Mouse (Mus musculus) liver, postnatal 0 days (tissue): Measurements from ENCODE around the gene Tcf7l2.

Source experiments
- CTCF ChIP-seq: sonication (generic); IDR thresholded peaks from 2 replicates; pipeline ENCODE4 v1.5.1; 2016; ENCODE audit warnings: antibody characterized with exemption, low read depth
- EP300 ChIP-seq: IDR thresholded peaks from 2 replicates; pipeline ENCODE4 v1.6.1; 2016; ENCODE audit warnings: antibody characterized with exemption, low read depth, mild to moderate bottlenecking

DNA sequence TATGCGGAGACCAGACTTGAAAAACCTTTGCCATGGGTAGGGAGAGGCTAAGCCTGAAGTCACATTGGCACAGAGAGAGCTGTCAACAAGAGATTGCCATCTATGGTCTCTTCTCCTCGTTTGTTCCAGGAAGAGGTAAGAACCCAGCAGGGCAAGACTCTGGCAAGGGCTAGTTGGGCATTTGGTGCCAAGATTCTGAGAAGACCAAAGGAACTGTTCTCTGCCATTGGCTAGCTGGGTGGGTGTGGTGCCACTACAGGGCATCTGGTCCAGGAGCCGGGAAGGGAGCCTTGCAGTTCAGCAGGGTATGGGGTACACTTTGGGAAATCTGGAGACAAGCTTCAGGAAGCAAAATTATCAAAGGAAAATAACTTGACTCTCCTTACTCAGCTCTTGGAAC is 213.5 kb downstream of the Tcf7l2 start:
- no peak for TF ChIP-seq CTCF
- no peak for TF ChIP-seq EP300
